Mouse (Mus musculus) spleen, postnatal 10 days (tissue): ENCODE data around the gene Skap1.
A peak's percentile ranks its signal among the peaks of the same experiment; 100 is the strongest.

ENCODE experiments used
- DNase-seq, 2 experiments: peaks; one replicate each; pipeline ENCODE4 v3.0.0; 2021 to 2022; ENCODE audit warnings: low spot score in 2 of 2

The Skap1 gene

DNA sequence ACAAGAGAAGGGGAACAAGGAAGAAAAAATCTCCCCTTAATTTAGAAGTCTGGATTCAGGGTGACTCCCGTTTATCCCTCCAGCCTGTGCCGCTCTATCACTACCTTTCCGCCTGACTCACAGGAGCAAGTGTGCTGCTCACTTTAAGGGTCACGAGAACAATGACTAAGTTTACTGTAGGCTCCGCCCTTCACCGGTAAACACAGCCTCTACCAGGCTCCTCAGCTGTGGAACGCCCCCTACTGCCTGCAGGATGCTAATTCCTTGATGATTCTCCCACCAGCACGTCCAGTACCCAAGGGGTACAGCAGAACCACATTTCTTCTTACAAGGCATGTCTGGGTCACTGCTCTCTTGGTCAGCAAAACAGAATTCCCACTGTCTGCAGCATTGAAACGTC lies 158.4 kb downstream of the Skap1 start:
- peak in 1 of 2 experiments; percentile 34 for DNase-seq

DNA sequence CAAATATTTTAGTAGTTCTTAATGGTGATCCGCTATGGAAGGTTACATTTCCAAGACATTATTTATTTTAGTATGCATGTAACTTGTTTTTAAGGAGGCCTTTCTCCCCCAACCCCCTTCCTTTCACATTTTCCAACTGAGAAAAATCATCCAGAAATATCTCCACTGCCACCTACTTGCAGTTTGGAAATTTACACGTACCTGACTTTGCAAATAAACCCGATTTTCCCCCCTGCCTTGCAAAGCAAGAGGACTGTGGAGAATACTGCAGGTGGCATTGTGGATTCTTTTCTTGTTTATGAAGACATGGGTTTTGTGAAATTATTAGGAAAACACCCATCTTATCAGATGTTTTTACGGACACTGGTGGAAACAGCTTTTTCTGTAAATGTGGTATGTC lies 160.0 kb downstream of the Skap1 start:
- no peak for DNase-seq

DNA sequence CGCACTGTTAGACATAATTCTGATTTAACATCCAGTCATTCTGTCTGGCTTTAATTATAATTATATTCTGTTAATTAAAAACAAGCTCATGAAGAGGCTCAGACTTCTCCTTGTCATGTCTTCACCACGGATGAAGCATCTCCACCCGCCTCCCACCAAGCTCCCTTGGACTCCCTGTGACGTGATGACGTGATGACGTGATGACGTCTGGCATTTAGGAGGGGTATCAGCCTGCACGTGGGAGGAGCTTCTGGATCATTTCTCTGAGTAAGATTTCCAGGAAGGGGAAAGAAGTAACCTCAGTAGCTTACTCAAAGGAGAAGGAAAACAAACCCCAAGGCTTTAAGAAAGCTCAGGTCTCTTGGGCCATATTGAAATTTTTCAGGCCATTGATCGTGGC lies 165.4 kb downstream of the Skap1 start:
- no peak for DNase-seq

DNA sequence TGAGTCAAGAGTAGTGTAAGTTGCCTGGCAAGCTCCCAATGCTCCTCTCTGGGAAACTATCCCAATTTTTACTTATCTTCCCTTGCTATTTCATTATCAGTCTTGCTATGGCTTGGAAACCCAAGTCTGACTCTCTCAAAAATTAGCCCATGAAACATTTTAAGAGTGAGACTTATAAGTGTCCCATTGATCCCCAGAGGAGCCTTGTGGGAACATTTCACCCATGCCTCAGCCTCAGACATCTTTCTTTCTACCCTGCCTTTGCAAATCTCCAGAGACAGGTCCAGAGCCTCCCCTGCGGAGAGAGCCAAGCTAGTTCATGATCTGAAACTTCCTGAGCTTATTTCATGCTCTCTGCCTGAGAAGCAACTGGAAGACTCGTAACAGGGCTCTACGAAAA lies 167.1 kb downstream of the Skap1 start:
- DNase-seq: no peak

DNA sequence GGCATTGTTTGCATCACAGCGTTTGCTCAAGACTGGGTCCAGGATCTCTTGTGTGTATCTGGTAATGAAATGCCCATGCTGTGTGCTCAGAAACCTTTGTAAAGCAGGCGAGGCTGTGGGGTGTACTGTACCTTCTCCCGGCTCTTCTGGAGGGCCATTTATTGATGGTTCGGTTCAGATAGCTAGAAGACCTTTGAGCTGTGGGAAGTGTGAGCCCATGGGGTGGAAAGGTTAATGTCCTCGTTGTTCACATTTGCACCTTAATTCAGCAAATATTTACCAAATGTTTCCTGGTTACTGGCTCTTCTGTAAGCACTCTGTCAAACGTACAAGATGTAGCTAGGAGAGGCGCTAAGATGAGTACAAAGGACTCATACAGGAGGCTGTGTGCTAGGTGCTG lies 173.5 kb downstream of the Skap1 start:
- DNase-seq: no peak

DNA sequence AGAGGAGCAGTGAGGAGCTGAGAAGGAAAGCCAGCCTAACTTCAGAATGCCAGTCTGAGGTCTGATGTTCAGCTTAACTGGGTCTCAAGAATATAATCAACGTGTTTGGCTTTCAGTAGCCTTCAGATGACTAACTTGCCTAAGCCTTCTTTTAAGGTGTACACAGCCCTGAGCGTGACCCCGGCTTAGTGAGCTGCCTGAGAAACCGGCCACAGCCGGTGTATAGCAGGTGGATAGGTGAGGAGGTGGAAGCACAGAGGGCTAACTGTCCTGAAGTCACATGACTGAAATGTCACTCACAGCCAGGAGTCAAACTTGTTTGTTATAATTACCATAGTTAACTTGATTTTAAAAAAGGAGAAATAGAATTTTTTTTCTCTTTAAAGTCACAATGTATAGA lies 175.4 kb downstream of the Skap1 start:
- no peak for DNase-seq

DNA sequence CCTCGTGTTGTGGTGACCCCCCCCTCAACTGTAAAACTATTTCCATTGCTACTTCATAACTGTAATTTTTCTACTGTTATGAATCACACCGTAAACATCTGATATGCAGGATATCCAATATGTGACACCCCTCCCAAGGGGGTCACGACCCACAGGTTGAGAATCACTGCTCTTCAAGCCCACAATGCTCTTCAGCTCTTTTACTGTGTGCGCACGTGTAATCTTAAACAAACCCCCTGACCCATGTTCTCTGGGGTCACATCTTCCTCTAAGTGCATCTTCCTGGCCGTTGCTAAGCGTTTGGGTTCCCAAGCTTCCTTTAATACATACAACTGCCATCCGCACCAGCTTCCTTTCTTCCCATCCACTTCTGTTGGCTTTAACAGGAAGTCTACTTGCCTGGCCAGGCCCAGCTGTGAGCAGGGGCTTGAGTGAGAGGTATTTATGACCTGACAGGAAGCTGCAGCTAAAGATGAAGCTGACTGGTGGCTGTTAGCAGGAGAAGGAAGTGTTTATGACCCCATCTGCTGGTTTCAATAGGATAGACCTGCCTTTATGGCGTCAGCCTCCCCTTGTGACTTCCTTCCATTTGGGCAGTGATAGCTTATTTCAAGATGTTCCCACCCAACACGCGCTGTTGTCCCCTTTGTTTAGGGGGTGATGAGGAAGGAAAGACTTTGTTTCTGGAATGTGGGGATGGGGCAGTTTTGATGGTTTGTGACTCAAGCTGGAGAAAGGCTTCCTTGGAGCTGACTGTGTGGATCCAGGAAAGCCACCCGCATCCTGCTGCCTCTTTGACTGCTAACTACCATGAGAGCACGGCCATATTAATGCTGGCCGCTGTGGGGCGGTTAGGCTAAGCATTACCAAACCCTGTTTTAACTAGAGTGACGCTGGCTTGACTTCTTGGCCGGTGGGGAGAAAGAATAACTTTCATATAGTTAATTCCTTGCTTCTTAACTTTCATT lies 178.1 kb downstream of the Skap1 start:
- DNase-seq: peak in 1 of 2 experiments; percentile 29

DNA sequence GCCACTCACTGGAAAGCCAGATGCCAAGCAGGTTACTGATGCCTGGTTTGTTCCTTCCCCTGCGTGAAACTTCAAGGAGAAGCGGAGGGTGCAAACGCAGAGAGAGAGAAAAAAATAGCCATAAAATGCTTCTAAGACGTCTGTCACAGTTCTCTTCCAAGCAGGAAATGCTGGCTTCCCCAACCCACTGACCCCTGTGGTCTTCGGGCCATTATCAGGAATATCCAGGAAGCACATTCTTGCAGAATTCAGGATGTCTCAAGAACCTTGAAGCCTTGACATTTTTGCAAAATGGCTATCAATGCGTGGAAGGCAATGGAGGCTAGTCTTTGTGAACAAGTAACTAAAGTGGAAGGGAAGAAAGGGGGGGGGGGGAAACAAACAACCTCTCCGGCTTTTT lies 180.6 kb downstream of the Skap1 start:
- DNase-seq: no peak

DNA sequence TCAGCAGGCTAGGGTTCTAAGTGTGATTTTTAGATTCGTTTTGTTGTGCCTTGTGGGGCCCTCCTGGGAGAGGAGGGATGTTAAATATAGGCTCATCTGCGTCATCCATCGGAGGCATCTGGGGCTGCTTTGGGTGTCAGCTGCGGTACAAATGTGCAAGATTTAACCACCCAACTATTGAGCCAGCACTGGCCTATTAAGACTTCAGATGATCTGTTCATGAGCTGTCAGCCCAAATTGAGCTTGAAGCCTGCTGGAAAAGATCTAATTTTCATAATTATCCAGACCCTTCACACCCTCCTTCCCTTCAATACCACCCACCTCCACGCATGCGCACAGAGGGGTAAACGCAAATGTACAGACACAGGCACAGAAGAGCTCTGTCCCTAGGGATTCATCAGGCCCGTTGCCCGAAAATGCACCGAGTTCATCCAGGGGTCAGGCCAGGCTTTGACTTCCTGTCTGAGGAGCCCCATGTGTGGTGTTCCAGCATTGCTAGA lies 181.2 kb downstream of the Skap1 start:
- DNase-seq: peak in 1 of 2 experiments; percentile 61

DNA sequence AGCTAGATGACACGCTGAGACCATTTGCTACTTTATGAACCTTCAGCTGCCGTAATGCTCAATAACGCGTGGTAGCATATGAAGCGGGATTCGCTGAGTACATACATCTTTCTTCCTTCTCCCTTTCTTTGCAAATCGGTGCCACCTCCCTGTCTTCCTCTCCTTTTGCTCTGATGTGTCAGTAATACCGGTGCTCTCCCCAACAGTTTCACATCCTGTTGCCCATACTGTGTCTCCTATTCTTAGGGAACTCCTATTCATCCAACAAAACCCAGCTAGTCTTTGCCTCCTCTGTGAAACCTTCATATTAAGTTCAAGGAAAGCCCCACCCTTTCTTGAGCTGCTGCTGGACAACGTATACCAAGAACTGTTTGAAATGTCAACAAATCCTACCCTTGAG lies 187.5 kb downstream of the Skap1 start:
- no peak for DNase-seq

DNA sequence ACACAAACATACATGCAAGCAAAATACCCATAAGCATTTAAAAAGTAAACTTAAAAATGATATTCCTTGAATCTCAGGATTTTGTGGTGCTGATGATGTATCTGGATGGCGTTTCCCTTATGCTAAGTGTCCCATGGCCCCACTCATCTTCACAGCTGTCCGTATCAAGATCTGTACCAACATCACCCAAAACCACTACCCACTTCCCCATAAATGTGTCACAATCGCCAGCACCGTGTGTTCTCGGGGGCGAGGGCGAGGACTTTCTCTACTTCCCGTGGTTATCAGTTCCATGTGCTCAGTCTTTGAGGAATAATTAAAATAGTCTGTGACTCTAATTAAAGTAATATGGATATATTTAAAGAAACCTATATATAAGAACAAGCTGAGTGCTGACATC lies 189.5 kb downstream of the Skap1 start:
- no peak for DNase-seq

DNA sequence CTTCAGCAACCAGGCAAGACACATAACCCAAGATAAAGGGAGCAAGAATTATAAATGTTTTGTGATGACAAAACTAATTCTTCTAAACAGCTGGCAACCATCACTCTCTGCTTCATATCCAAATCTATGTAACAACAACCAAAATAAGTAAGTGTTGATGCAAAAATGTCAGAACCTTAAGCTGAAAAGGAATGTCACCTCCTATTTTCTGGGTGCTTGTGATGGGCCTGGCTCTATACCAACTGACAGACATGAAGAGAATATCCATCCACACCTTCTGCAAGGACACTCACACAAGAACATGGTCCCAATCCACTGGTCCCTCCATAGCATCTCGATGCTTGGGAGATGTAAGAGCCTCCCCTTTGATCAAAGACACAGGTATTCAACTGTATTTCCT lies 194.0 kb downstream of the Skap1 start:
- DNase-seq: no peak

DNA sequence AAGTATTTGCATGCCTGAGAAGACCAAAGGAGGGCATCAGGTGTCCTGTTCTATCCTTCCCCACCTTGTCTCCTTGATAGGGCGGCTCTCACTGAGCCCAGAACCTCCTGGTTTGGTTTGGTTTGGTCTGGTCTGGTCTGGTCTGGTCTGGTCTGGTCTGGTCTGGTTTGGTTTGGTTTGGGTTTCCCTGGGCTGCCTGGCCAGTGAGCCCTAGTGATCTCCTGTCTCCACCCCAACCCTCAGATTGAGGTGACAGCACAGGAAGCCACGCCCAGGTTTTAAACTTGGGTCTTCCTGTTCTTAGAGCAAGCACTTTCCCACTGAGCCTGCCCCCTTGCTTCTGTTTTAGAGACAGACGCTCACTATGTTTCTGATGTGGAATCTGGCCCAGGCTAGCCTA lies 202.5 kb downstream of the Skap1 start:
- peak in 1 of 2 experiments; percentile 41 for DNase-seq

DNA sequence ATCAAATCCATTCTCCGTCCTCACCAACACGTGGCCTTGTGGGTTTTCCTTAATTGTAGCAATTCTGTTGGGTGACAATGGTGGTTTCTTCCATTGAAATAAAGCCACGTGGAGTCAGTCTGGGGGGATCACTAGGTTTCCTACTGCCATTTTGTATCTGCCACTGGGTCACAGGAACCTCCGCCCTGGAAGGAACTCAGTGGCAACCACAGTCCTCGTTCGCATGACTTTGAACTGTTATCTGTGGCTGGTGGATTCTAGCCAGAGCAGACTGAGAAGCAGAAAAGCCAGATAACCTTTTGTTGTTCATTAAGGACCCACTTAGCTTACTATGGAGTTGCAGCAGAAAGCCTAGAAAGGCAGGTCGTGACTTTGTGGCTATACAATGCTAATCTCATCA lies 204.0 kb downstream of the Skap1 start:
- DNase-seq: no peak

DNA sequence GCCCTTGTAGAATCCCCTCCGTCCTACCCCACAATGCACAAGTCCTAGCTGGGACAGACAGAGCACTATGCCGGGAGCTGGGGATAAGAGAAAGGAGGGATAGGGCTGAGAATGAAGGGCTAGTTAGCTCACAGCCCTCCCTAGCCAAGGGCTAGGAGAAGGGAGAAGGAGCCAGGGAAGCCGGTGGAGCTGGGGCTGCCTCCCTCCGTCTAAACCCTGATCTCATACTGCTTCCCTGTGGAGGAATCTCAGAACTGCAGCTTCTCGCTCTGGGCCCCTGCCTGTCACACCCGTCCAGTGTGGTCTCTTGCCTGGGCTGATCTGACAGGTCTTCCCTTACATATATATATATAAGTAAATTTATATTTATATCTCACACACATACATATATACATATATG lies 209.4 kb downstream of the Skap1 start:
- DNase-seq: peak in 1 of 2 experiments; percentile 32

DNA sequence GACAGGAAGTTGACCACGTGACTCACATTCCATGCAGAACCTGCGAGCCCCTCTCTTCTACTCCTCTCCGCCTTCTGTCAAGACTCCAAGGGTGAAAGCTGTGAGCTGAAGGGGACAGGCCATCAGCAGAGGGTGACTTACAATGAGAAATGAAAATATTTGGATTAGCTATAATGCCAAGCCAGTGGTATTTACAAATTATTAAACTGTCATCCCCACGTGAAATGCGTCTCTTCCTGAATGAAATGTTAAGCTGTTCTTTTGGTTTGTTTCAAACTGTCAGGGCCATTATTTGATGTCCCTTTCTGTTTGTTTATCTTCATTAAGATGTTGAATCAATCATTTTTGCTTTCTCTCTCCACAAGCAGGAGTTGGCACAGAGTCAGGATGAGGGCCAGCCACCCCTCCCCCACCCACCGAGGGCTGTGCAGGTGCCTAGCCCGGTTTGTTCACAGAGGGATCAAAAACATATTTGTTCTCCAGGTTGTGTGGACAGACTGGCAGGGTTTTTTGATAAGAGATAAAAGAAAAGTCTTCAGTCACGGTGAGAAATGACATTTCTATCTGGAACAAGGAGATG lies 210.5 kb downstream of the Skap1 start:
- DNase-seq: no peak

DNA sequence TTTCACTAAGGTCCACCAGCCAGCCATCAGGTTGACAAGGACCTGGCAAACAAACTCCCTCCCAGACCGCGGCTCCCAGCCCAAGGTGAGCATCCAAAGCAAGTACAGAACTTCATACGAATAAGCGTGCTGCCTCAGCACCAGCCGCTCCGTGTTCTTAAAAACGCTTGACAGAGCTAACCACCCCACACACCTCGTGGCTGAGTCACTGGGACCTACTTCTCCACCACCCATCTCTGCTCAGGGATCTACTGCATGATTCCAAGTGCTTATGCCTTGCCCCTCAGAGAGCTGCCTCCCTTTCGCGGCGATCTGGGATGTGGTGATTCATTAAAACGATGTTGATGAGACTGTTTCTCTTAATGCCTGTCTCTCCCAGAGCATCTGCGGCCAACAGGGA lies 213.6 kb downstream of the Skap1 start:
- DNase-seq: no peak

DNA sequence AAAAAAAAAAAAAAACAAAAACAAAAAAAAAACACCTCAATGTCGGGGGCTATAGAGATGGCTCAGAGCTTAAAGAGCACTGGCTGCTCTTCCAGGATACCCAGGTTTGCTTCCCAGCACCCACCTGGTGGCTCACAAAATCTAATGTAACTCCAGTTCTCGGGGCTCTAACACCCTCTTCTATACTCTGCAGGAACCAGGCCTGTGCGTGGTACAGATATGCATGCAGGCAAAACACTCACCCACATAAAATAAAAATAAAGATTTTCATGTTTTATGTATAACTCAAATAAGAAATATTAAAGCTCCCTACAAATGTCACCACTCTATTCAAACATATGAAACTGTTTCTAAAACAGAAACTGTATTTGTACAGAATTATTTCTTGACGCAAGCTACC lies 214.6 kb downstream of the Skap1 start:
- no peak for DNase-seq

DNA sequence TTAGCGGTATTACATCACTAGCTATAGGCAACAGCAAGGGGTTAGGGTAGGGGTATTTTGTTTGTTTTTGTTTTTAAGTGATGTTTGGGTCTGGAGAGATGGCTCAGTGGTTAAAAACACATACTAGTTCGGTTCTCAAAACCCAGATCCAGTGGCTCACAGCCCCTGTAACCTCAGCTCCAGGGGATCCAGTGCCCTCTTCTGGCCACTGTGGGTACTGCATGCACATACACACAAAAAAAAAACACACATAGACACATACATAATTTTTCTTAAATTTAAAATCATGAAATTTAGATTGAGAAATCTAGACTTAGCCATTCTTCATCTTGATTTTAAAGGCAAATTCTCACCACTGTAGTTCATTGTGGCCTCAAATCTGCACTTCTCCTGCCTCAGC lies 221.0 kb downstream of the Skap1 start:
- DNase-seq: peak in 1 of 2 experiments; percentile 26

DNA sequence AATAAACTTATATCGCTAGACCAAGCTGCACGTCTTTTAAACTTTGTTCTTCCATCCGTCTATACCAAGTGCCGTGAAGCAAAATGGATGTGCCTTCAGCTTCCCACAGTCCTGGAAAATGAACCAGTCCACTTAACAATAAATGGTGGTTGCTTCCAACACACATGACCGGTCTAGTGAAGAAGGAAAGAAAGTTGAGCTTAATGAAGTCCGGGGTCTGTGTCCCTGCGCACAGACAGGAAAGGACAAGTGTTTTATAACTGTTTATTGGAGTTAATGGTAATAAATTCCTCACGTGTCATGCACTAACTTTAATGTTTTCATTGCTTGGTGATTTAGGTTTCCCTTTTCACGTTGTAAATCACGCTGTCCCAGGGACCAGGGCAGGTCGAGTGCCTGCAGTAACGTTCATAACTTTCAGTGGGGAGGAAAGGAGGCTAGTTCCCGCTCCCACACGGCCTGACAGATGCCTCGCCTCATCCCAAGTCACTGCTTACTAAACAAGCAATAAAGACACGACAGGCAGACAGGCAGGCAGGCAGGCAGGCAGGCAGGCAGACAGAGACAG lies 222.4 kb downstream of the Skap1 start:
- DNase-seq: no peak

DNA sequence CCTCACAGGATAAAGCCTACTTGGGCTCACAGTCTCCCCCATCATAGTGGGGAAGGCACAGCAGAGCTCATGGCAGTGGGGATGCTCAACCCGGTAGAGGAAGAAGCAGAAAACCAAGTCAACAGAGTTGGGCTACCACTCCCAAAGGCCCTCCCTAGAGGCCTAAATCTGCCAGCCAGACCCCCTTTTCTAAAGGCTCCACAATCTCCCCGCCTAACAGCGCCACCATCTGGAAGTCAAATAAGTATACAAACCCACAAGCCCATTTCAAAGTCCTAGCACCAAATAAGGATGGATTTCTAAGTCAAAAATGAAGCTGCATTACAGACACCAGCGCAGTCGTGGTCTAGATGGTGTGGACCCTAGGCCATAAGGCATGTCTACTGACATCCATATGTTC lies 227.9 kb downstream of the Skap1 start:
- DNase-seq: no peak

DNA sequence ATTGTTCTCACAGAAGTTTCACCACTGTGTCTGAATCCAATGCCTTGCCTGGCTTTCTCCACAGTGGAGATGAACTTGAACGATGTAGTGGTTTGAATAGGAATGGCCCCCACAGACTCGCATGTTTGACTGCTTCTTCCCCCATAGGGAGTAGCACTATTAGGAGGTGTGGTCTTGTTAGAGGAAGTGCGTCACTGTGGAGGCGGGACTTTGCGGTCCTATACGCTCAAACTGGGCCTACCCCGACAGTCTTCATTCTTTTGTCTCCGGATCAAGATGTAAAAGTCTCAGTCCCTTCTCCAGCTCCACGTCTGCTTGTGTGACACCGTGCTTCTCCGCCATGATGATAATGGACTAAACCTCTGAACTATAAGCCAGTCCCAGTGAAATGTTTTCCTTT lies 229.0 kb downstream of the Skap1 start:
- DNase-seq: no peak

DNA sequence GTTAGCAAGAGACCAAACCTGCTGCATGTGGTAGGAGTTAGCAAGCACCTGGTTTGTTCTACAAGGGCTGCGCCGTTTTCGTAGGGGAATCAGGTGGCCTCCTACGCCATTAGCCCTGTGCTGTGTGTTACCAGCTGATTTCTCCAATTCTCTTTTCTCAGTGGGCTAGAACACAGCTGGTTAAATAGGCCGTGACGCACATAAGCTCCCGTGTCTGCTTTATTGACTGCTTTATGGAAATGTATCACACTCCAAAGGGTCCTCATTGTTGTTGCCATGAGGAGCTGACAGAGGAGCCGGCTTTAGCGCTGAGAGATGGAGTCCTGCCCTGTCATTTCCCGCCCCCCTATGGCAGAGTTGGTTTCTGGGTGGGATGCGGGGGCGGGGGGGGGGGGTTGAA lies 230.4 kb downstream of the Skap1 start:
- no peak for DNase-seq
